Mouse (Mus musculus): ENCODE measurements around the gene Ttll4.

DNA sequence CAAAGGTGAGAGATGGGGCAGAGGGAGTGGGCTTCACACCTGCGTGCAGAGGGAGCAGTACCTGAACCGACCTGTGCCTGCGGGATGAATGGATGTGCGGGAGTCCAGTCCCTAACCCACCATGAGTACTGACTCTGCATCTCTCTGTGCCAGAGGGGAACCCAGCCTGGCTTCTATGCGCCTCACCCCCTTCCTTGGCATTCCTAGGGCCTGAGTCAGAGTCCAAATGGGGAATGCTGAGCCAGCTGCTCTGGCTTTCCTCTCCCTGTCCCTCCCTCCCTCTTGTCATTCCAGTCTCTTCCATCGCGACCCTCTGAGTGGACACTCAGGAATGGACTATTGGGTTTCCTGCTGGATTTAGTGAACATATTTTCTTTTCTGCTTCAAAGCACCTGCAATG is 87.8 kb downstream of the Ttll4 start:
- TF ChIP-seq GATA1 (IDR thresholded peaks at IDR 0.05; ENCODE audit: borderline replicate concordance, low read length) (no peak), FLI1 (IDR thresholded peaks at IDR 0.05; ENCODE audit: low read length) (no peak)
